Mouse (Mus musculus): ENCODE results near the gene Gm14459.

Gene Gm14459

DNA sequence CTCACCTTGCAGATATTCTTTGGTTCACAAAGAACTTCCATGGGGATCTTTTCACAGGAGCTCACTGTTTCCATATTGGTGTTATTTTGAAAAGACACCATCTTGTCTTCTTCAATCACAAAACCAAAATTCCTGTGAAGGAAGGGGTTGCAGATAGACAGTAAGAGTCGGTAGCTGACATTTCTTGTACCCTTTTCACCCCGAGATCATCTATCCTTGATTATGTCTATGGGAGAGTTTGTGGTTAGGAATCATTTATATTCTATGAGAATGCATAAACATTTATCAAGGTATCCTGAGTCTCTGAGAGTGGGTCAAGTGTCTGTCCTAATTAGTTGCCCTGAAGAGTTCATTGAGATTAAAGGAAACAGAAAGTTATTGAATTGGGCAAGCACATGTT, at the start of gene Gm14459:
Gm14459 (minus strand) TSS at position 101 of the 400 bp plus-strand sequence.
- in situ Hi-C loops (cut with MboI, MseI): no loop called here

DNA sequence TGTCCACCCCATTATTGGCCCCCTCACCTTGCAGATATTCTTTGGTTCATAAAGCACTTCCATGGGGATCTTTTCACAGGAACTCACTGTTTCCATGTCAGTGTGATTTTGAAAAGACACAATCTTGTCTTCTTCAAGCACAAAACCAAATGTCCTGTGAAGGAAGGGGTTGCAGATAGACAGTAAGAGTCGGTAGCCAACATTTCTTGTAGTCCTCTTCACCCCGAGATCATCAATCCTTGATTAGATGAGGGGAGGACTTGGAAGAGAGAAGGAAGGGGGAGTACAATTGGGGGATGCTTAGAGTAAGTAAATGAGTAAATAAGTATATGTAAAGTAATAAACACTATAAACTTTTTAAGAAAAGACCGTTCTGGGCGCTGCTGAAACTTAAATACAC, 23.4 kb upstream of the Gm14459 start, which contains the start of gene Ssxb6:
Ssxb6 (minus strand) TSS at position 101 of the 400 bp plus-strand sequence.
- in situ Hi-C loops (cut with MboI, MseI): loop anchor here (5.0 kb wide), 1 partner anchor 39 kb away; no protein-coding TSS in a partner anchor
